ENCODE assay signal across 10 mouse cellular contexts in the genomic region with DNA sequence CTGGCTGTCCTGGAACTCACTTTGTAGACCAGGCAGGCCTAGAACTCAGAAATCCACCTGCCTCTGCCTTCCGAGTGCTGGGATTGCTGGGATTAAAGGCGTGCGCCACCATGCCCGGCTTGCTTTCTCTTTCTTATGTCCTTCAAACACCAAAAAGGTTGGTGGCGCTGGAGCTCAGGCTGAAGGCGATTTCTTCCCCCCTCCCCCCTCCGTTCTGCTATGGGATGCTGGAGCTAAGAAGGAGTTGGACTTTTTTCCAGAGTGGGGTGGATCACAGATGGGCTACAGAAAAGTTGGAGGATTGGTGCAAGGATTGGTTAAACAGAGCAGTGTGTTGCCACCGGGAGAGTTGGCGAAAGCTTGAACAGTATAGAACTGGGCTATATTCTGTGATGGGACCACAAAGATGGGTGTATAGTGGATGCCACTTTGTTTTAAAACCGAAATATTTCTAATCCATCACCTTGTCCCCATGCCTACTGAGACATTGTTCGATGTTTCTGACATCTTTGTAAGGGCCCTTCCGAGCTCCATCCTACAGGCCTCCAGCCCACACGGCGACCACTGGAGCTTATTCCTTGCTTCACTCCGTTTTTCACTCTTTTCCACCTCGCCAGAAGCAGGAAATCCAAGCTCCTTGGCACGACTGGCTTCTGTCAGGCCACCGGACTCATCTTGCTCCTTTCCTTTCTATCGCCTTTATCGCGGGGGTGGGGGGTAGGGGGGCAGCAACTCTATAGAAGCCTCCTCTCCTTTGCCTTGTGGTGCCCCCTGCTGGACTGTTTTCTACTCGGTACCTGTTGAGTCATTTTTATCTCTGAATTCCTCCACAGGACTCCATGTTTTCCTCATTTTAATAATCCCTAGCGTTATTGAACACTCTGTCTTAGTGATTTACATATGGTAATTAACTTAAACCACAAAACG. TPM values are rescaled to one million over a fixed set of nuclear protein-coding genes. Genes with fewer than 3 reads are reported as not detected.
DNase-seq lines count a peak whose midpoint lies in the region; ATAC-seq and TF ChIP-seq lines count a peak whose summit lies in the region.
"Had no signal": no experiment of that assay in that cellular context is flagged by ENCODE, and none has a peak within 500 bp of the region (broad histone marks: within the 10 kb centered on the region; RNA-seq: fewer than 3 reads in every experiment).

No protein-coding gene starts in this region.

- WGBS in bone marrow, adult 2 months: 35% methylated on average over 24 of the region's 24 CpGs

- no peaks in the 10 kb centered on the region for H3K36me3 ChIP-seq in splenic B cell, adult 2 months (ENCODE audit: control insufficient read depth, insufficient read depth, low read length, poor library complexity, severe bottlenecking)
- H3K36me3 ChIP-seq: G1E had no signal

- peak; percentile 32; the same call in 1 of the 2 replicates for TF ChIP-seq CTCF in bone marrow, adult 2 months (IDR thresholded peaks at IDR 0.05; ENCODE audit: control insufficient read depth, insufficient read depth, low read length)

- H3K27me3 ChIP-seq in splenic B cell, adult 2 months (ENCODE audit: control insufficient read depth, insufficient read depth, low read length, poor library complexity, severe bottlenecking): no peaks in the 10 kb centered on the region

- H3K4me1 ChIP-seq in bone marrow, adult 2 months (ENCODE audit: control insufficient read depth, insufficient read depth, low read length): no peaks in the 10 kb centered on the region; the same call in 1 of the 2 replicates

- peak; percentile 21 for DNase-seq in cerebellum, adult 9-11 months
- no peak for DNase-seq in cerebellum, adult 11 months
- DNase-seq in 416B (ENCODE audit: low read depth): peak; percentile 89
- peak; percentile 59 to 84 for DNase-seq in gastrocnemius, postnatal 4 days (ENCODE audit: low spot score in 2 of 2)
- DNase-seq in kidney, postnatal 36 days: peak; percentile 53 to 88
- peak; percentile 87 for DNase-seq in splenic B cell, adult 2 months (ENCODE audit: low read depth, low spot score)

- peak; percentile 52 for ATAC-seq in megakaryocyte, adult 5-6 weeks (ENCODE audit: poor library complexity, severe bottlenecking)

- H3K27ac ChIP-seq in bone marrow, adult 2 months (ENCODE audit: control insufficient read depth, insufficient read depth, low read depth, low read length, poor library complexity): peak overlapping the region; percentile 57

- no peak for TF ChIP-seq POLR2A in bone marrow, adult 2 months (IDR thresholded peaks at IDR 0.05; ENCODE audit: borderline replicate concordance, control insufficient read depth, low read depth, low read length)

- no peak overlapping the region for H3K4me3 ChIP-seq in bone marrow, adult 2 months (replicated peaks; ENCODE audit: control insufficient read depth, low read depth, low read length)

RNA-seq across cellular contexts. Expression of a gene that starts 4.4 kb away (rescaled TPM):
- polyA plus RNA-seq in bone marrow, adult 2 months (2011; ENCODE audit: insufficient read depth, insufficient read length, low replicate concordance, missing spikeins): 1.1 TPM in 1 of 2 replicates, not detected in the other
- total RNA-seq in gastrocnemius, postnatal 4 days (2021): not detected
- total RNA-seq in megakaryocyte, adult 5-6 weeks (2015): not detected in 2 replicates
- 0.77 TPM in 1 of 2 replicates, not detected in the other for total RNA-seq in megakaryocyte, adult 5-6 weeks (2017)
- total RNA-seq: G1E; left cerebral cortex, postnatal 25 days had no signal
- polyA plus RNA-seq: G1E had no signal

RNA-seq across cellular contexts. Expression of a gene that starts 13.5 kb away (rescaled TPM):
- polyA plus RNA-seq in bone marrow, adult 2 months (2011; ENCODE audit: insufficient read depth, insufficient read length, low replicate concordance, missing spikeins): 37.7 and 76.5 TPM in 2 replicates
- 10 to 100 TPM; 23.3 to 28.6 TPM for total RNA-seq in gastrocnemius, postnatal 4 days (2021)
- 16.7 and 17.5 TPM in 2 replicates for total RNA-seq in megakaryocyte, adult 5-6 weeks (2015)
- total RNA-seq in megakaryocyte, adult 5-6 weeks (2017): 23.6 and 32.6 TPM in 2 replicates

RNA-seq across cellular contexts. Expression of a gene that starts 20.3 kb away (rescaled TPM):
- polyA plus RNA-seq in bone marrow, adult 2 months (2011; ENCODE audit: insufficient read depth, insufficient read length, low replicate concordance, missing spikeins): 88.6 and 105 TPM in 2 replicates
- 1 to 10 TPM; 7.9 to 8.9 TPM for total RNA-seq in gastrocnemius, postnatal 4 days (2021)
- total RNA-seq in megakaryocyte, adult 5-6 weeks (2015): 54.6 and 60.0 TPM in 2 replicates
- 52.3 and 54.1 TPM in 2 replicates for total RNA-seq in megakaryocyte, adult 5-6 weeks (2017)

RNA-seq across cellular contexts. Expression of a gene that starts 24.7 kb away (rescaled TPM):
- polyA plus RNA-seq in bone marrow, adult 2 months (2011; ENCODE audit: insufficient read depth, insufficient read length, low replicate concordance, missing spikeins): 186 and 275 TPM in 2 replicates
- under 1 TPM; 0.32 to 0.75 TPM for total RNA-seq in gastrocnemius, postnatal 4 days (2021)
- total RNA-seq in megakaryocyte, adult 5-6 weeks (2015): 0.57 and 2.5 TPM in 2 replicates
- total RNA-seq in megakaryocyte, adult 5-6 weeks (2017): 3.0 and 3.5 TPM in 2 replicates

RNA-seq across cellular contexts. Expression of a gene that starts 27.6 kb away (rescaled TPM):
- 1.5 TPM in 1 of 2 replicates, not detected in the other for polyA plus RNA-seq in bone marrow, adult 2 months (2011; ENCODE audit: insufficient read depth, insufficient read length, low replicate concordance, missing spikeins)
- total RNA-seq in gastrocnemius, postnatal 4 days (2021): 1 to 10 TPM; 1.2 to 3.1 TPM
- total RNA-seq in megakaryocyte, adult 5-6 weeks (2015): 3.0 and 3.5 TPM in 2 replicates
- total RNA-seq in megakaryocyte, adult 5-6 weeks (2017): 0.41 and 1.1 TPM in 2 replicates
- polyA plus RNA-seq: G1E had no signal

Comparison
In these comparisons a context has a peak if more than half of its experiments do, and no peak if none do; other contexts are left out.
1. RNA of a gene that starts 20.3 kb away (total RNA-seq): 52.3 to 60.0 TPM in megakaryocyte, adult 5-6 weeks; 7.9 to 8.9 TPM in gastrocnemius, postnatal 4 days; every median in the first group is over 4 times any median in the second.